Mouse (Mus musculus): ENCODE data around the gene Pex13. TPM values are rescaled to one million over a fixed set of nuclear protein-coding genes. Genes with fewer than 3 reads are reported as not detected.
"Not testable (repeated sequence)": the region's sequence is repeated elsewhere in the genome, so short reads cannot be mapped to it uniquely, and the experiment has no call there.

The Pex13 gene
- polyA plus RNA-seq, 1 experiment from 2014 or later = 33.9 TPM

DNA sequence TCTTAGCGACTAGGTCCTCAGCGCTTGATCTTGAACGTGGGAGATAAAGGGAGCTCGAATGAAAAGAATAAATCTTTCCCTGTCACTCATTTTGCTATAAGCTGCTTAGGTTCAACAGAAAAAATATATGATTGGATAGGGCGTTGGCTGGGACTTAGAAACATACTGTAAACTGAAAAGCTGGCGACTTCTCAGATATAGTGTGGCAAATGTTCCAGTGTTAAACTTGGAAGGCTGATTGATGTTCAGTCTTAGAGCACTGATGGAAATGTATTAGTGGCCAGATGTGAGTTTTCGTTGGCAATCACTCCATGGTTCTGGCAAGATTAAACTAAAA, 31.9 kb downstream of the Pex13 start:
- Histone ChIP-seq H3K4me2 (peak overlapping the region; percentile 80), H3K4me3 (replicated peaks) (peak overlapping the region; percentile 90), H3K36me3 (peaks cover 6% of the 10 kb centered on the region; the same call in 1 of the 2 replicates), H3K4me1 (0 out of 2 replicates have a peak, but pooled peaks cover 7% of the 10 kb centered on the region), H3K27me3 (no peaks in the 10 kb centered on the region), H3K27ac (peak overlapping the region; percentile 30; the same call in 1 of the 2 replicates), H3K9ac (peak overlapping the region; percentile 18; the same call in 1 of the 2 replicates), H3K9me3 (replicated peaks) (no peaks in the 10 kb centered on the region)
- WGBS = 8% methylated on average over 7 of the region's 7 CpGs
- ATAC-seq (replicated peaks; ENCODE audit: low FRiP score) = no peak; the same call in 1 of the 2 replicates

DNA sequence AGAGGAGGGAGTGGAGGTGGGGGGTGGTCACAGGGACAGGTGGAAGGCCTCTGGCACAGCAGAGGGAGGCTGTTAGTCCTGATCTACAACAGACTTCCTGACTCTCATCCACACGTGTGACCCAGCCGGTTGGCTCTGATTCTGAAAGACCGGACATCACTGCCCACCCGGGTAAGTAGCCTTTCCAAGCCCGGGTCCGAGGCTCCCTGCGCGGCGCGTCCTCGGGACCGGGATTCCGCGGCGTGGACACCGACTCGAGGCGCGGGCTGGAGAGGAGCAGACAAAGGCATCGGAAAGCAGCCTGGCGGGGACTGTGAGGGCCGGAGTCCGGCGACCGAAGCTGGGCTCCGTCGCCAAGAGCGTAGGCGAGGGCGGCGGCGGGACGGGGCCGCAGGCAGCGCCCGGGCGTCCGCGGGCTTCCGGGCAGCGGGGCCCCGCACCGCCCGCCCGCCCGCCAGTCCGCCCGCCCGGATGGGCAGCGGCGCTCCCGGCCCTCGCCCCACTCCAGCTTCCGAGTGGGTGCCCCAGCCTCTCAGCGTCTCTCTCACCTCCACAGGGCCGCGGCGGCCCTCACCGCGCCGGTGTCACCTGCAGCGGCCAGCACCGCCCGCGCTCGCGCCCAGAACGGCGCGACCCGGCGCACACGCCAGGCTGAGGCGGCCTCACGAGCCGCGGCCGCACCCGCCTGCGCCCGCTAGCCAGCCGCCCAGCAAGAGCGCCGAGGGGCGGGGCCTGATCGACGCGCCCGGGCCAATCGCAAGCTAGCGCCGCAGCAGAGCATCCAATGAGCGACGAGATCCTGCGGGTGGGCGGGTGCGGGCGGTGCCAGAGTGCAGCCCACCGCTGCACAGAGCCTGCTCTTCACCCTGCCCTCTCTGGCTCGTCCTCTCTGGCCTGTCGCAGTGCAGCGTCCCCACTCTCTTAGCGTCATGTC, 32.5 kb downstream of the Pex13 start, which contains the start of gene 0610010F05Rik:
0610010F05Rik (minus strand) TSS at position 695 of the 934 bp plus-strand sequence.
- Histone ChIP-seq H3K36me3 (peaks cover 6% of the 10 kb centered on the region; the same call in 1 of the 2 replicates), H3K9me3 (replicated peaks) (no peaks in the 10 kb centered on the region), H3K27ac (peak within 1 kb of the TSS; percentile 86), H3K9ac (peak within 1 kb of the TSS; percentile 78), H3K4me1 (0 out of 2 replicates have a peak, but pooled peaks cover 7% of the 10 kb centered on the region), H3K27me3 (no peaks in the 10 kb centered on the region), H3K4me3 (replicated peaks) (peak within 1 kb of the TSS; percentile 90), H3K4me2 (peak within 1 kb of the TSS; percentile 80)
- ATAC-seq (replicated peaks; ENCODE audit: low FRiP score) = peak; percentile 100
- WGBS = under 1% methylated on average over 94 of the region's 103 CpGs

DNA sequence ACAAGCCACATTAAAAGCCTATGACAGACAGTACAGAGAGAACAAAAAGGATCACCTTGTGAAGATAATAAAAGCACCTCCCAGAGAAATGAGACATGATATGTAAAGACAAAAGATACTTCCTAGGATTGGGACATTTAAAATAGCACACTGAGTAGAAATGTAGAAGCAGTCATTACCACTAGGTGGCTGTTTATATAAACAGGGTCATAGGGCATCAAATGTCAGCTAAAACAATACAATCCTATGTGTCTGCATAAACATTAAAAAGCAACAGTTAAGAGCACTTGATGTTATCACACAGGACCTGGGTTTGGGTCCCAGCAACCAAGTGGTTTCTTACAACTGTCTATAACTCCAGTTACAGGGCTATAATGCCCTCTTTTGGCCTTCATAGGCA, 35.1 kb downstream of the Pex13 start:
- Histone ChIP-seq H3K27me3 (no peaks in the 10 kb centered on the region), H3K36me3 (peaks cover 5% of the 10 kb centered on the region; the same call in 1 of the 2 replicates), H3K9me3 (replicated peaks) (no peaks in the 10 kb centered on the region), H3K27ac (no peak overlapping the region), H3K4me1 (0 out of 2 replicates have a peak, but pooled peaks cover 7% of the 10 kb centered on the region), H3K4me3 (replicated peaks) (no peak overlapping the region), H3K4me2 (no peak overlapping the region), H3K9ac (no peak overlapping the region)
- ATAC-seq (replicated peaks; ENCODE audit: low FRiP score) = no peak

DNA sequence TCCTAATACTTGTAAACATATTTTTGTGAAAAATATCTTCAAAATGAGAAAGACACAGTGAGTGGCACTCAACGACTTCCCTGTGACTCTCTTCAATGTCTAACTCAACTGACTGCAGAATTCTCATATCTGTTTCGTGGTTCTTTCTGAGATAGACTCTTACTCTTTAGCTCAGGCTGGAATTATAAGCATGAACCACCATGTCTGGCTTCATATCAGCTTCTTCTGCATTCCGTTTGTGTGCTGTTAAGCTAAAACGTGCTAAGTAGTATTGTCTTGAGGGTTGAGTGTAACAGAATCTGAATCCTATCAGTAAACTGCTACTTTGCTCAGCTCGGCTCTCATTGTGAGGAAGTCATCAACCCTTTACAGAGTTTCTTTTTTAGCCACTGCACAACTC, 46.8 kb downstream of the Pex13 start:
- WGBS = 84% methylated on average over 5 of the region's 5 CpGs
- Histone ChIP-seq H3K9me3 (replicated peaks) (no peaks in the 10 kb centered on the region), H3K4me3 (replicated peaks) (no peak overlapping the region), H3K9ac (no peak overlapping the region), H3K27me3 (no peaks in the 10 kb centered on the region), H3K4me1 (no peaks in the 10 kb centered on the region), H3K36me3 (peaks cover 24% of the 10 kb centered on the region), H3K27ac (no peak overlapping the region), H3K4me2 (no peak overlapping the region)
- ATAC-seq (replicated peaks; ENCODE audit: low FRiP score) = no peak

DNA sequence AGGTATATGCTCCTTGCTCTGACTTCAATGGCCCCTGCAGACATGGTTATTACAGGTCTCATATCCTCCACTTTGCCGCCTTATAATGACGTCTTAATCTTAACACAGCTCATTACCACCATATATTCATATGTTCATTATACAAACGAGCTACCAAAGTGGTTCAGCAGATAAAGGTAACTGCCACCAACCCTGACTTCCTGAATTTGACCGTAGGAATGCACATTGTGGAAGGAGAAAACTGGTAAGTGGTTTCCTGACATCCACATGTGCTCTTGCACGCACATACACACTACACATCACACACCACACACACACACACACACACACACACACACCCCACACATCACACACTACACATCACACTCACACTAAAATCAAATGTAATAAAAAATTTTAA, 51.2 kb downstream of the Pex13 start:
- Histone ChIP-seq H3K4me2 (no peak overlapping the region), H3K4me3 (replicated peaks) (no peak overlapping the region), H3K27ac (no peak overlapping the region), H3K9me3 (replicated peaks) (no peaks in the 10 kb centered on the region), H3K4me1 (no peaks in the 10 kb centered on the region), H3K36me3 (peaks cover 24% of the 10 kb centered on the region), H3K9ac (no peak overlapping the region), H3K27me3 (no peaks in the 10 kb centered on the region)
- 80% methylated on average over 5 of the region's 5 CpGs for WGBS
- ATAC-seq (replicated peaks; ENCODE audit: low FRiP score) = no peak

DNA sequence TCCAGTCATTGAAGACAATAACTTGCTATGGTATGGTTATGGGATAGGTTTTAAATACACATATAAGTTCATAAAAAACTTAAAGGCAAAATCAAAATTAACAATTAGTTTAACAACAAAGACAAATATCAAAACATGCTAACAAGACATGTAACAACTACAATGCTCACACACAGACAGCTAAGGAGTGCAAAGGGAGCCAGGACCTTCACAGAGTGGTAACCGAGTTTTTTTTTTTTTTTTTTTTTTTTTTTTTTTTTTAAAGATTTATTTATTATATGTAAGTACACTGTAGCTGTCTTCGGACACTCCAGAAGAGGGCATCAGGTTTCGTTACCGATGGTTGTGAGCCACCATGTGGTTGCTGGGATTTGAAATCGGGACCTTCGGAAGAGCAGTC, 58.5 kb downstream of the Pex13 start:
- H3K27ac ChIP-seq; H3K27me3 ChIP-seq; H3K9ac ChIP-seq; ATAC-seq (replicated peaks; ENCODE audit: low FRiP score); H3K9me3 ChIP-seq (replicated peaks); H3K4me2 ChIP-seq; H3K4me3 ChIP-seq (replicated peaks); H3K4me1 ChIP-seq: not testable (repeated sequence)
- 90% methylated on average over 6 of the region's 6 CpGs for WGBS
- H3K36me3 ChIP-seq = peaks cover 47% of the 10 kb centered on the region

Other genes with a start within 250 kb of the Pex13 start
- gene Ahsa2, start 167.9 kb downstream of the Pex13 start, polyA plus RNA-seq (2015; fragmentation: Nextera tagmentation; extraction: Ambion mirVana) = 75.5 and 86.8 TPM in 2 replicates
- gene 1700093K21Rik, start 144.8 kb downstream of the Pex13 start, polyA plus RNA-seq (2015; fragmentation: Nextera tagmentation; extraction: Ambion mirVana) = not detected in 2 replicates
- gene 0610010F05Rik, start 32.3 kb downstream of the Pex13 start, polyA plus RNA-seq (2015; fragmentation: Nextera tagmentation; extraction: Ambion mirVana) = 23.2 and 24.9 TPM in 2 replicates
- 20.4 and 22.9 TPM in 2 replicates for gene Pus10, start 285 bp downstream of the Pex13 start, polyA plus RNA-seq (2015; fragmentation: Nextera tagmentation; extraction: Ambion mirVana)
- gene Rel, start 105.0 kb upstream of the Pex13 start, polyA plus RNA-seq (2015; fragmentation: Nextera tagmentation; extraction: Ambion mirVana) = 0.60 and 0.81 TPM in 2 replicates
- gene Papolg, start 229.3 kb upstream of the Pex13 start, polyA plus RNA-seq (2015; fragmentation: Nextera tagmentation; extraction: Ambion mirVana) = 14.3 and 14.4 TPM in 2 replicates

Measured in kidney, embryonic 15.5 days (tissue).